Mouse (Mus musculus): Measurements from ENCODE around the gene Timm8a1. TPM values are rescaled to one million over a fixed set of nuclear protein-coding genes. Genes with fewer than 3 reads are reported as not detected.

The Timm8a1 gene
- polyA plus RNA-seq (2011; ENCODE audit: insufficient read depth, insufficient read length, low read depth, missing spikeins), result 45.3 and 54.9 TPM in 2 replicates

DNA sequence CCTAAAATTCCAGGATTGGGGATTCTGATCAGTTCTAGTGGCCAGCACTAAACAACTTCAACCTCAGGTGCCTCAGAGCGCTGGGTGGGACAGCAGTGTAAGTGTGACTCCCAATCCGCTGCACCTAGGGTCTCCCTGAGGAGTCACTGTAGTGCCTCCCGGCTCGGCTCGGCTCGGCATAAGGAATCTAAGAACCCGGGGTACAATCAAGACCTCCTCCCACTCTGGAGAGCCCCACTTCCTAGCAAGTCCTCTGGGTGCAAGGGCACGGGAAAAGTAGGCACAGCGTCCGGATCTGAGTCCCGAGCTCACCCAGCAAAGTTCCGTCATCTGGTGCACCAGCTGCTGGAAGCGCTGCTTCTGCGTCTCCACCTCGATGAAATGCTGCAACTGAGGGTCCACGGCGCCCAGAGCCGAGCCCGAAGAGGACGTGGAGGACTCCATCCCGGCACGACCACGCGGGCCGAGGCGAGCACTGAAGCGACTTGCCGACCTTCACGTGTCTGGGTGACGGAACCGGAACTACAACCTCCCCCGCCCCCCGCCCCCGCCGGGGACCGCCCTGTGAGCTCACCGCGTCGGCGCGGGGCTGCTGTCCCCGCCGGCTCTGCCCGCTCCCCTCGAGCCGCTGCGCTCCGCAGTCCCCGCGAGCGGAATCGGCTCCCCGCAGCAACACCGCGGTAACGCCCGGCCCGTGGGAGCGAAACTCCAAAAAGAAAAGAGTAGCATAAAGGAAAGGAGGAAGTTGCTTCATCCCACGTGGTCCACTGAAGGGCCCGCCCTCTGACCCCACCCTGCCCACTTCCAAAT is at the start of gene Timm8a1:
Timm8a1 (minus strand) TSS at position 721 of the 810 bp plus-strand sequence.
- TF ChIP-seq POLR2A (IDR thresholded peaks at IDR 0.05; ENCODE audit: insufficient read depth, low read length) (no peak), EP300 (IDR thresholded peaks at IDR 0.05; ENCODE audit: insufficient read depth, low read depth, low read length) (no peak), CTCF (IDR thresholded peaks at IDR 0.05; ENCODE audit: low read depth, low read length) (no peak)
- H3K27me3 ChIP-seq (ENCODE audit: control insufficient read depth, insufficient read depth, low read length, poor library complexity, severe bottlenecking), result no peaks in the 10 kb centered on the region

DNA sequence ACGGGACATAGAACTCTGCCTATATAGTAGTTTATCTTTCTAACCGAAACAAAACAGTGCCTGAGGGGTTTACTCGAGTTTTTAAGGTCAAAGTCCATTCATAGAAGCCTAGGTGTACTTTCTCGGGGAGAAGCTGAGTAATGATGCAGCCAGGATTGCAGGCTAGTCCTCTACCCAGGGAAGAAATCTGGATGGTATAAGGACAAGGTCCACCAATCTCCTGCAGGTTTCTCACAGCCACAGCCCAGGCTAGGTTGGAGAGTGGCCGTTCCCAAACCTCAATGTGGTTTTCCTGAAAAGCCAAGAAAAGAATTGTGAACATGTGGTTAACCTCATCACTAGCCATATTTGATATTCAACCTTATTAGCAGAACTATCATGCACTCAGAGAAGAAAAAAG is 48.2 kb upstream of the Timm8a1 start:
- no peaks in the 10 kb centered on the region for H3K9me3 ChIP-seq (replicated peaks; ENCODE audit: control insufficient read depth, insufficient read depth, low read length, poor library complexity, severe bottlenecking)
- H3K36me3 ChIP-seq (ENCODE audit: control insufficient read depth, insufficient read depth, low read length, poor library complexity, severe bottlenecking), result peaks cover 38% of the 10 kb centered on the region
- H3K4me3 ChIP-seq (ENCODE audit: low read depth, low read length), result no peak overlapping the region

More for the DNA sequence above, at the start of gene Timm8a1:
- H3K9ac ChIP-seq (ENCODE audit: low read depth, poor library complexity, severe bottlenecking), result peak within 1 kb of the TSS; percentile 88
- H3K4me1 ChIP-seq (ENCODE audit: control insufficient read depth, insufficient read depth, low read length), result no peaks in the 10 kb centered on the region
- peak within 1 kb of the TSS; percentile 98 for H3K4me3 ChIP-seq (ENCODE audit: low read depth, low read length)
- H3K36me3 ChIP-seq (ENCODE audit: control insufficient read depth, insufficient read depth, low read length, poor library complexity, severe bottlenecking), result peaks cover 6% of the 10 kb centered on the region
- peak within 1 kb of the TSS; percentile 71 for H3K27ac ChIP-seq (ENCODE audit: insufficient read depth, low read length)
- no peaks in the 10 kb centered on the region for H3K9me3 ChIP-seq (replicated peaks; ENCODE audit: control insufficient read depth, insufficient read depth, low read length, poor library complexity, severe bottlenecking)

DNA sequence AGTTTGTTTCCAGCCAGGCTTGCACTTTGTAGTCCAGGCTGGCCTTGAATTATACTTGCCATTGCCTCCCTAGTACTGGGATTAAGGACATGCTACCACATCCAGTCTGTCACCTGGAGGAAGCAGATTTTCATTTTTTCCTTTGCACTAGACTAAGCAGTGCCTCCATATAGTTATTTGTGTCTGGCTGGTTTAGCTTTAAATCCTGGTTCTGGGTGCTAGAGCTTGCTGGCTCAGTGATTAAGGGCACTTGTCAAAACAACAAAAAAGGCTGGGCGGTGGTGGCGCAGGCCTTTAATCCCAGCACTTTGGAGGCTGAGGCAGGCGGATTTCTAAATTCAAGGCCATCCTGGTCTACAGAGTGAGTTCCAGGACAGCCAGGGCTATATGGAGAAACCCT is 47.3 kb upstream of the Timm8a1 start:
- no peaks in the 10 kb centered on the region for H3K27me3 ChIP-seq (ENCODE audit: control insufficient read depth, insufficient read depth, low read length, poor library complexity, severe bottlenecking)
- no peak overlapping the region for H3K4me3 ChIP-seq (ENCODE audit: low read depth, low read length)

More for the DNA sequence above, 48.2 kb upstream of the Timm8a1 start:
- no peak overlapping the region for H3K27ac ChIP-seq (ENCODE audit: insufficient read depth, low read length)
- TF ChIP-seq CTCF (IDR thresholded peaks at IDR 0.05; ENCODE audit: low read depth, low read length) (no peak), POLR2A (IDR thresholded peaks at IDR 0.05; ENCODE audit: insufficient read depth, low read length) (no peak), EP300 (IDR thresholded peaks at IDR 0.05; ENCODE audit: insufficient read depth, low read depth, low read length) (no peak)
- H3K9ac ChIP-seq (ENCODE audit: low read depth, poor library complexity, severe bottlenecking), result no peak overlapping the region
- no peaks in the 10 kb centered on the region for H3K4me1 ChIP-seq (ENCODE audit: control insufficient read depth, insufficient read depth, low read length)
- no peaks in the 10 kb centered on the region for H3K27me3 ChIP-seq (ENCODE audit: control insufficient read depth, insufficient read depth, low read length, poor library complexity, severe bottlenecking)

DNA sequence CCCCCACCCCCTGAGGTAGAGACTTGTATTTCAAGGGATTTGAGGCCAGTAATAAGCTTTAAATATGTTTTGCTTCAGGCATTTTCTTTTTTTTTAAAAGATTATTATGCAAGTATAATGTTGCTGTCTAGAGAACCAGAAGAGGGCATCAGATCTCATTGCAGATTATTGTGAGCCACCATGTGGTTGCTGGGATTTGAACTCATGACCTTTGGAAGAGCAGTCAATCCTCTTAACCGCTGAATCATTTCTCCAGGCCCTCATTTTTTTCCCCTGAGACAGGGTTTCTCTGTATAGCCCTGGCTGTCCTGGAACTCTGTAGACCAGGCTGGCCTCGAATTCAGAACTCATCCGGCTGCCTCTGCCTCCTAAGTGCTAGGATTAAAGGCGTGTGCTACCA is 46.6 kb upstream of the Timm8a1 start:
- H3K4me1 ChIP-seq (ENCODE audit: control insufficient read depth, insufficient read depth, low read length), result no peaks in the 10 kb centered on the region
- H3K4me3 ChIP-seq (ENCODE audit: low read depth, low read length), result no peak overlapping the region
- H3K27me3 ChIP-seq (ENCODE audit: control insufficient read depth, insufficient read depth, low read length, poor library complexity, severe bottlenecking), result no peaks in the 10 kb centered on the region
- H3K27ac ChIP-seq (ENCODE audit: insufficient read depth, low read length), result peak overlapping the region; percentile 67; the same call in 1 of the 2 replicates
- TF ChIP-seq CTCF (IDR thresholded peaks at IDR 0.05; ENCODE audit: low read depth, low read length) (no peak), EP300 (IDR thresholded peaks at IDR 0.05; ENCODE audit: insufficient read depth, low read depth, low read length) (no peak), POLR2A (IDR thresholded peaks at IDR 0.05; ENCODE audit: insufficient read depth, low read length) (no peak)
- peak overlapping the region; percentile 59; the same call in 1 of the 2 replicates for H3K9ac ChIP-seq (ENCODE audit: low read depth, poor library complexity, severe bottlenecking)
- no peaks in the 10 kb centered on the region for H3K9me3 ChIP-seq (replicated peaks; ENCODE audit: control insufficient read depth, insufficient read depth, low read length, poor library complexity, severe bottlenecking)
- peaks cover 38% of the 10 kb centered on the region for H3K36me3 ChIP-seq (ENCODE audit: control insufficient read depth, insufficient read depth, low read length, poor library complexity, severe bottlenecking)

More for the DNA sequence above, 47.3 kb upstream of the Timm8a1 start:
- Histone ChIP-seq H3K9me3 (replicated peaks; ENCODE audit: control insufficient read depth, insufficient read depth, low read length, poor library complexity, severe bottlenecking) (no peaks in the 10 kb centered on the region), H3K9ac (ENCODE audit: low read depth, poor library complexity, severe bottlenecking) (no peak overlapping the region), H3K27ac (ENCODE audit: insufficient read depth, low read length) (peak overlapping the region; percentile 67), H3K4me1 (ENCODE audit: control insufficient read depth, insufficient read depth, low read length) (no peaks in the 10 kb centered on the region), H3K36me3 (ENCODE audit: control insufficient read depth, insufficient read depth, low read length, poor library complexity, severe bottlenecking) (peaks cover 38% of the 10 kb centered on the region)
- TF ChIP-seq POLR2A (IDR thresholded peaks at IDR 0.05; ENCODE audit: insufficient read depth, low read length), result no peak
- TF ChIP-seq CTCF (IDR thresholded peaks at IDR 0.05; ENCODE audit: low read depth, low read length), result no peak
- no peak for TF ChIP-seq EP300 (IDR thresholded peaks at IDR 0.05; ENCODE audit: insufficient read depth, low read depth, low read length)

DNA sequence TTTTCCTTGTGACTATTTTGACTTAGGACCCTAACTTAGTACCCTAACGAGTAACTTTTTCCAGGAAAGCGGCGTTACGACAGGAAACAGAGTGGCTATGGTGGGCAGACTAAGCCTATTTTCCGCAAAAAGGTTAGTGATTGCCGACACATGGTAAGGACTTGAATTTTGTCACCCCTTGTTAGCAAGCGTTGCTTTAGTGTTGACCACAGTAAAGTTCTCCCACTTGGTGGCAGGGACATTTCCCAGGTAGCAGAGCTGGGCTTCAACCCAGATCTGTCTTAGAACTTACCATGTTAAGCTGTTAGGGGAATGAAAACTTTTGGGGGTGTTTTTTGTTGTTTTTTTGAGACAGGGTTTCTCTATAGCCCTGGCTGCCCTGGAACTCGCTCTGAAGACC is 44.8 kb upstream of the Timm8a1 start:
- peaks cover 38% of the 10 kb centered on the region for H3K36me3 ChIP-seq (ENCODE audit: control insufficient read depth, insufficient read depth, low read length, poor library complexity, severe bottlenecking)
- peak overlapping the region; percentile 98 for H3K4me3 ChIP-seq (ENCODE audit: low read depth, low read length)
- no peak for TF ChIP-seq CTCF (IDR thresholded peaks at IDR 0.05; ENCODE audit: low read depth, low read length)
- no peak for TF ChIP-seq EP300 (IDR thresholded peaks at IDR 0.05; ENCODE audit: insufficient read depth, low read depth, low read length)
- TF ChIP-seq POLR2A (IDR thresholded peaks at IDR 0.05; ENCODE audit: insufficient read depth, low read length), result no peak
- H3K4me1 ChIP-seq (ENCODE audit: control insufficient read depth, insufficient read depth, low read length), result no peaks in the 10 kb centered on the region
- no peaks in the 10 kb centered on the region for H3K27me3 ChIP-seq (ENCODE audit: control insufficient read depth, insufficient read depth, low read length, poor library complexity, severe bottlenecking)
- peak overlapping the region; percentile 82 for H3K27ac ChIP-seq (ENCODE audit: insufficient read depth, low read length)
- H3K9ac ChIP-seq (ENCODE audit: low read depth, poor library complexity, severe bottlenecking), result peak overlapping the region; percentile 59
- no peaks in the 10 kb centered on the region for H3K9me3 ChIP-seq (replicated peaks; ENCODE audit: control insufficient read depth, insufficient read depth, low read length, poor library complexity, severe bottlenecking)
